8 mouse cellular contexts compared by ENCODE assay signal in the genomic region with DNA sequence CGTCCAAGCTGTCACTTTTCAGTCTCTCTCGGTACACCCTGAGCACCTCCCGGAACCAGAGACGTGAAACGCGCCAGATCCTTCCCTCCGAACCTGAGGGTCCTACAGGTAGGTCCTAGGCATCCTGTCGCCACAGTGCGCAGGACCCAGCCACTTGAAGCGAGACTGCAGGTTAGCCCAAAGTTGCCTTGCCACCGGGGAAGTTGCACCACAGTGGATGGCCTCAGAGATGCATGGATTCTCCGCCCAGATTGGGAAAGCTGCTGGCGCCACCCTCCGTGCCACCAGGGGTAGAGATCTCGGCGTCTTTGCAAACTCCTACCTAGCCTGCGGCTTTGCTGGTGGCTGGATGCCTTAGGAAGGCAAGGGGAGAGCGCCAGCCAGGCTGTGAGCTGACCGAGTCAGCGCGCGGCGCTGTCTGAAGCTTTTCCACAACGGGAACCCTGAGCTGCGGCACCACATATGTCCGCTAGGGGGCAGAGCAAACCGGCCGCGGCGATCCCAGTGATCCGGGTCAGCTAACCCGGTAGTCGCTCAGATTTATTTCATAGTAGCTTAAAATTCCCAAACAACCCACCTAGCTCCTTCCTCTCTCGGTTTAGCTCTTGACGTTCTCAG. TPM values are rescaled to one million over a fixed set of nuclear protein-coding genes. Genes with fewer than 3 reads are reported as not detected.
DNase-seq lines count a peak whose midpoint lies in the region; ATAC-seq and TF ChIP-seq lines count a peak whose summit lies in the region.

No protein-coding gene starts in this region.

- WGBS in forebrain, embryonic 13.5 days, result 2% methylated on average over 35 of the region's 35 CpGs
- 1% methylated on average over 35 of the region's 35 CpGs for WGBS in heart, postnatal 0 days
- WGBS in liver, embryonic 13.5 days (ENCODE audit: insufficient replicate concordance), result 1% methylated on average over 35 of the region's 35 CpGs

- H3K4me1 ChIP-seq in forebrain, embryonic 13.5 days, result peaks cover 21% of the 10 kb centered on the region
- H3K4me1 ChIP-seq in heart, postnatal 0 days (ENCODE audit: control insufficient read depth, insufficient read depth), result peaks cover 9% of the 10 kb centered on the region
- no peaks in the 10 kb centered on the region; the same call in 1 of the 2 replicates for H3K4me1 ChIP-seq in liver, embryonic 13.5 days (replicated peaks)

- H3K27me3 ChIP-seq in forebrain, embryonic 13.5 days, result peaks cover 55% of the 10 kb centered on the region
- peaks cover 44% of the 10 kb centered on the region for H3K27me3 ChIP-seq in heart, postnatal 0 days (ENCODE audit: control insufficient read depth, insufficient read depth, low read length)
- peaks cover 51% of the 10 kb centered on the region for H3K27me3 ChIP-seq in liver, embryonic 13.5 days

- ATAC-seq in forebrain, embryonic 13.5 days, result peak; percentile 66
- peak; percentile 59 for ATAC-seq in heart, postnatal 0 days (ENCODE audit: insufficient read depth, low read depth)
- no peak for ATAC-seq in liver, embryonic 13.5 days (ENCODE audit: low read depth)

- DNase-seq in CD4-positive helper T cell, adult 2 months (ENCODE audit: low read depth, low spot score), result peak; percentile 21
- peak; percentile 15 for DNase-seq in c-Kit-positive CD71-positive TER-119-positive erythroid progenitor cells, embryonic 14.5 days (ENCODE audit: low spot score)
- peak; percentile 73 for DNase-seq in heart, postnatal 0 days (ENCODE audit: low spot score)
- DNase-seq in kidney, postnatal 25 days, result peak; percentile 84 to 86
- DNase-seq in liver, embryonic 13.5 days, result peak; percentile 27
- peak; percentile 1 to 19 for DNase-seq in natural killer cell, adult 2 months (ENCODE audit: low spot score in 2 of 2)
- peak; percentile 42 for DNase-seq in telencephalon, adult 2 months (ENCODE audit: low read depth, low spot score)

- peak overlapping the region; percentile 54; the same call in 1 of the 2 replicates for H3K9ac ChIP-seq in forebrain, embryonic 13.5 days
- no peak overlapping the region; the same call in 1 of the 2 replicates for H3K9ac ChIP-seq in heart, postnatal 0 days (replicated peaks; ENCODE audit: low read depth, low read length)
- no peak overlapping the region for H3K9ac ChIP-seq in liver, embryonic 13.5 days

- TF ChIP-seq EP300 in heart, postnatal 0 days (IDR thresholded peaks at IDR 0.05; ENCODE audit: low read depth), result no peak

- TF ChIP-seq CTCF in heart, postnatal 0 days (IDR thresholded peaks at IDR 0.05; ENCODE audit: low read depth), result peak; percentile 88

- no peak overlapping the region for H3K27ac ChIP-seq in forebrain, embryonic 13.5 days
- no peak overlapping the region for H3K27ac ChIP-seq in heart, postnatal 0 days (ENCODE audit: low read depth)
- no peak overlapping the region for H3K27ac ChIP-seq in liver, embryonic 13.5 days

- H3K4me2 ChIP-seq in forebrain, embryonic 13.5 days, result peak overlapping the region; percentile 80
- peak overlapping the region; percentile 57 for H3K4me2 ChIP-seq in heart, postnatal 0 days (ENCODE audit: low read depth, low read length)
- H3K4me2 ChIP-seq in liver, embryonic 13.5 days, result peak overlapping the region; percentile 56

- no peaks in the 10 kb centered on the region for H3K36me3 ChIP-seq in forebrain, embryonic 13.5 days (ENCODE audit: poor library complexity, severe bottlenecking)
- no peaks in the 10 kb centered on the region for H3K36me3 ChIP-seq in heart, postnatal 0 days (replicated peaks; ENCODE audit: control insufficient read depth, insufficient read depth, low read length)
- no peaks in the 10 kb centered on the region for H3K36me3 ChIP-seq in liver, embryonic 13.5 days

- peak overlapping the region; percentile 43 for H3K4me3 ChIP-seq in forebrain, embryonic 13.5 days
- peak overlapping the region; percentile 40 for H3K4me3 ChIP-seq in heart, postnatal 0 days (ENCODE audit: low read depth, low read length)
- peak overlapping the region; percentile 34 for H3K4me3 ChIP-seq in liver, embryonic 13.5 days (replicated peaks)

- H3K9me3 ChIP-seq in forebrain, embryonic 13.5 days (replicated peaks), result no peaks in the 10 kb centered on the region
- no peaks in the 10 kb centered on the region for H3K9me3 ChIP-seq in heart, postnatal 0 days (replicated peaks; ENCODE audit: control insufficient read depth, low read length)
- H3K9me3 ChIP-seq in liver, embryonic 13.5 days (replicated peaks), result no peaks in the 10 kb centered on the region

RNA-seq across cellular contexts. Expression of a gene that starts 1.0 kb away (rescaled TPM):
- 0.08 and 0.15 TPM in 2 replicates for polyA plus RNA-seq in forebrain, embryonic 13.5 days (2015; fragmentation: Nextera tagmentation; extraction: Ambion mirVana)
- not detected in 2 replicates for total RNA-seq in heart, postnatal 0 days (2014; rRNA removed; ENCODE audit: low replicate concordance)
- polyA plus RNA-seq in heart, postnatal 0 days (2015; fragmentation: Nextera tagmentation; extraction: Ambion mirVana), result 0.05 TPM in 2 replicates
- not detected in 2 replicates for polyA plus RNA-seq in liver, embryonic 13.5 days (2015; fragmentation: Nextera tagmentation; extraction: Ambion mirVana)

RNA-seq across cellular contexts. Expression of a gene that starts 31.4 kb away (rescaled TPM):
- polyA plus RNA-seq in forebrain, embryonic 13.5 days (2015; fragmentation: Nextera tagmentation; extraction: Ambion mirVana), result 0.15 TPM in 1 of 2 replicates, not detected in the other
- total RNA-seq in heart, postnatal 0 days (2014; rRNA removed; ENCODE audit: low replicate concordance), result 148 and 161 TPM in 2 replicates
- 188 and 201 TPM in 2 replicates for polyA plus RNA-seq in heart, postnatal 0 days (2015; fragmentation: Nextera tagmentation; extraction: Ambion mirVana)
- 0.31 and 0.36 TPM in 2 replicates for polyA plus RNA-seq in liver, embryonic 13.5 days (2015; fragmentation: Nextera tagmentation; extraction: Ambion mirVana)

Comparison
In these comparisons a context has a peak if more than half of its experiments do, and no peak if none do; other contexts are left out.
1. DNase-seq: peak in every context shown above with its lines; median percentile 85 in kidney, postnatal 25 days; 73 in heart, postnatal 0 days; 42 in telencephalon, adult 2 months; 27 in liver, embryonic 13.5 days; 21 in CD4-positive helper T cell, adult 2 months; 15 in c-Kit-positive CD71-positive TER-119-positive erythroid progenitor cells, embryonic 14.5 days; 10 in natural killer cell, adult 2 months.
2. RNA of a gene that starts 31.4 kb away (polyA plus RNA-seq): 188 to 201 TPM in heart, postnatal 0 days; 0.31 to 0.36 TPM in liver, embryonic 13.5 days and 0.15 TPM in forebrain, embryonic 13.5 days; every median in the first group is over 100 times any median in the second.
3. Peak in every context shown above with its lines, with median percentiles within 50 percentile points of each other: H3K4me2 ChIP-seq and H3K4me3 ChIP-seq.